24 mouse cellular contexts compared by ENCODE assay signal in genomic region chr5:73765466-73765865, GRCm38 (mm10).
DNase-seq lines count a peak whose midpoint lies in the region; ATAC-seq and TF ChIP-seq lines count a peak whose summit lies in the region.
"Had no signal": no experiment of that assay in that cellular context is flagged by ENCODE, and none has a peak within 500 bp of the region (broad histone marks: within the 10 kb centered on the region; RNA-seq: fewer than 3 reads in every experiment).

No protein-coding gene starts in this region.

- H3K27me3 ChIP-seq in lung, postnatal 0 days (replicated peaks; ENCODE audit: insufficient read depth, low read length) = no peaks in the 10 kb centered on the region
- H3K27me3 ChIP-seq in limb, embryonic 12.5 days = no peaks in the 10 kb centered on the region
- no peaks in the 10 kb centered on the region for H3K27me3 ChIP-seq in stomach, postnatal 0 days (ENCODE audit: control insufficient read depth, insufficient read depth, low read length)
- H3K27me3 ChIP-seq: forebrain, embryonic 13.5 days; limb, embryonic 13.5 days; liver, embryonic 13.5 days; stomach, embryonic 15.5 days had no signal

- no peaks in the 10 kb centered on the region for H3K4me1 ChIP-seq in lung, postnatal 0 days (ENCODE audit: insufficient read depth, low read depth, low read length)
- H3K4me1 ChIP-seq in limb, embryonic 12.5 days (replicated peaks) = peaks cover 22% of the 10 kb centered on the region
- H3K4me1 ChIP-seq in stomach, postnatal 0 days (replicated peaks; ENCODE audit: control insufficient read depth, insufficient read depth) = no peaks in the 10 kb centered on the region
- H3K4me1 ChIP-seq: forebrain, embryonic 13.5 days; liver, embryonic 13.5 days; stomach, embryonic 15.5 days had no signal

- no peak for TF ChIP-seq CTCF in lung, postnatal 0 days (IDR thresholded peaks at IDR 0.05)
- TF ChIP-seq CTCF in stomach, postnatal 0 days (IDR thresholded peaks at IDR 0.05; ENCODE audit: low read depth) = no peak

- H3K27ac ChIP-seq in lung, postnatal 0 days (ENCODE audit: low read length) = no peak overlapping the region
- H3K27ac ChIP-seq in limb, embryonic 12.5 days = peak overlapping the region; percentile 41; the same call in 1 of the 2 replicates
- H3K27ac ChIP-seq in stomach, postnatal 0 days (replicated peaks) = no peak overlapping the region
- H3K27ac ChIP-seq: forebrain, embryonic 13.5 days; heart, embryonic 13.5 days; hindbrain, embryonic 14.5 days; limb, embryonic 13.5 days; liver, embryonic 13.5 days; stomach, embryonic 15.5 days had no signal

- ATAC-seq in lung, postnatal 0 days = no peak
- no peak for ATAC-seq in limb, embryonic 12.5 days (ENCODE audit: insufficient number of reproducible peaks, insufficient read depth, low FRiP score, low TSS enrichment, low read depth)
- ATAC-seq in erythroid progenitor cell, adult 5-6 weeks (replicated peaks; ENCODE audit: low FRiP score, poor library complexity, severe bottlenecking) = no peak
- ATAC-seq in stomach, postnatal 0 days (ENCODE audit: low FRiP score, low TSS enrichment) = no peak
- ATAC-seq: forebrain, embryonic 13.5 days; intestine, postnatal 0 days had no signal

- no peak overlapping the region for H3K4me2 ChIP-seq in lung, postnatal 0 days (replicated peaks; ENCODE audit: low read depth, low read length)
- no peak overlapping the region for H3K4me2 ChIP-seq in limb, embryonic 12.5 days
- H3K4me2 ChIP-seq in stomach, postnatal 0 days (replicated peaks; ENCODE audit: low read depth) = no peak overlapping the region
- H3K4me2 ChIP-seq: forebrain, embryonic 13.5 days; heart, embryonic 13.5 days; hindbrain, embryonic 14.5 days; limb, embryonic 13.5 days; liver, embryonic 13.5 days; stomach, embryonic 15.5 days had no signal

- H3K4me3 ChIP-seq in lung, postnatal 0 days (ENCODE audit: low read depth, low read length) = no peak overlapping the region
- H3K4me3 ChIP-seq in limb, embryonic 12.5 days (replicated peaks) = no peak overlapping the region
- no peak overlapping the region for H3K4me3 ChIP-seq in stomach, postnatal 0 days (ENCODE audit: low read depth, low read length)
- H3K4me3 ChIP-seq: erythroblast, embryonic 14.5 days; forebrain, embryonic 13.5 days; heart, embryonic 13.5 days; limb, embryonic 13.5 days; liver, embryonic 13.5 days; stomach, embryonic 15.5 days had no signal

- DNase-seq in adrenal gland, postnatal 14 days = peak; percentile 9
- DNase-seq in adrenal gland, adult (ENCODE audit: inconsistent age in 2 of 2, low spot score in 1 of 2) = no peak
- peak; percentile 26 for DNase-seq in lung, postnatal 0 days (ENCODE audit: low spot score)
- DNase-seq in lung, postnatal 4 days = no peak
- DNase-seq in stomach, postnatal 0 days (ENCODE audit: low spot score) = no peak
- DNase-seq: cerebellum, adult 2 months; cerebellum, postnatal 14 days; heart, postnatal 10 days; kidney, adult 9 months; kidney, postnatal 10 days; liver, embryonic 13.5 days; lung, adult 18-20 months; lung, postnatal 10 days; midbrain, embryonic 14.5 days; thymus, postnatal 25 days had no signal

- 70% methylated on average over 7 of the region's 7 CpGs for WGBS in lung, postnatal 0 days
- 81% methylated on average over 7 of the region's 7 CpGs for WGBS in limb, embryonic 12.5 days
- WGBS in stomach, postnatal 0 days = 86% methylated on average over 7 of the region's 7 CpGs

- no peaks in the 10 kb centered on the region for H3K36me3 ChIP-seq in lung, postnatal 0 days (ENCODE audit: insufficient read depth, low read length)
- H3K36me3 ChIP-seq in limb, embryonic 12.5 days = no peaks in the 10 kb centered on the region
- H3K36me3 ChIP-seq in stomach, postnatal 0 days (ENCODE audit: control insufficient read depth, insufficient read depth, low read length) = no peaks in the 10 kb centered on the region
- H3K36me3 ChIP-seq: heart, embryonic 13.5 days; limb, embryonic 13.5 days; liver, embryonic 13.5 days; stomach, embryonic 15.5 days had no signal

- H3K9ac ChIP-seq in lung, postnatal 0 days (replicated peaks; ENCODE audit: low read depth) = no peak overlapping the region
- no peak overlapping the region for H3K9ac ChIP-seq in limb, embryonic 12.5 days (replicated peaks)
- H3K9ac ChIP-seq in stomach, postnatal 0 days (ENCODE audit: low read length) = no peak overlapping the region
- H3K9ac ChIP-seq: forebrain, embryonic 13.5 days; heart, embryonic 13.5 days; hindbrain, embryonic 14.5 days; limb, embryonic 13.5 days; liver, embryonic 13.5 days; stomach, embryonic 15.5 days had no signal

- TF ChIP-seq EP300 in lung, postnatal 0 days (IDR thresholded peaks at IDR 0.05) = no peak
- TF ChIP-seq EP300 in stomach, postnatal 0 days (optimal IDR thresholded peaks at IDR 0.05) = no peak

- H3K9me3 ChIP-seq in lung, postnatal 0 days (ENCODE audit: low read length) = no peaks in the 10 kb centered on the region
- H3K9me3 ChIP-seq in limb, embryonic 12.5 days = no peaks in the 10 kb centered on the region
- H3K9me3 ChIP-seq in stomach, postnatal 0 days (ENCODE audit: control insufficient read depth, low read length) = no peaks in the 10 kb centered on the region
- H3K9me3 ChIP-seq: forebrain, embryonic 13.5 days; heart, embryonic 13.5 days; limb, embryonic 13.5 days; liver, embryonic 13.5 days; stomach, embryonic 15.5 days had no signal

Comparison
In these comparisons a context has a peak if more than half of its experiments do, and no peak if none do; other contexts are left out.
1. DNase-seq: peak in adrenal gland, postnatal 14 days (single experiment) and lung, postnatal 0 days (single experiment); none in adrenal gland, adult (0 of 2), lung, postnatal 4 days (0 of 2) and stomach, postnatal 0 days (single experiment).